Mouse (Mus musculus) hindbrain, postnatal 0 days (tissue): ENCODE measurements around the gene Adgra1. TPM values are rescaled to one million over a fixed set of nuclear protein-coding genes. Genes with fewer than 3 reads are reported as not detected.

Source experiments
- ATAC-seq: fragments of 200-750 bp; cut with Nextera tagmentation; 2 replicates; pipeline ENCODE4 v1.8.0; 2017; ENCODE audit warnings: mild to moderate bottlenecking, moderate TSS enrichment, moderate library complexity
- DNase-seq: peaks from one replicate; pipeline ENCODE4 v3.0.0-alpha.2; 2015; ENCODE audit warnings: low spot score
- H3K27ac ChIP-seq: fragments of 300-500 bp; sonication (generic); 2 replicates; pipeline ENCODE4 v1.5.1; 2014; ENCODE audit warnings: mild to moderate bottlenecking
- H3K27me3 ChIP-seq: fragments of 300-500 bp; sonication (generic); 2 replicates; pipeline ENCODE4 v1.6.1; 2014; ENCODE audit warnings: low read length, mixed read lengths; ENCODE audit not compliant: insufficient read depth
- H3K36me3 ChIP-seq: fragments of 300-500 bp; sonication (generic); 2 replicates; pipeline ENCODE4 v1.6.1; 2014; ENCODE audit warnings: low read length, mixed read lengths; ENCODE audit not compliant: insufficient read depth
- H3K4me1 ChIP-seq: fragments of 300-500 bp; sonication (generic); 2 replicates; pipeline ENCODE4 v1.6.1; 2014; ENCODE audit warnings: antibody characterized with exemption, low read length, mixed read lengths; ENCODE audit not compliant: insufficient read depth
- H3K4me2 ChIP-seq: fragments of 300-500 bp; sonication (generic); 2 replicates; pipeline ENCODE4 v1.6.1; 2014; ENCODE audit warnings: low read depth, mild to moderate bottlenecking, low read length, moderate library complexity, mixed read lengths
- H3K4me3 ChIP-seq: fragments of 300-500 bp; sonication (generic); 2 replicates; pipeline ENCODE4 v1.5.1; 2014; ENCODE audit warnings: low read length
- H3K9ac ChIP-seq: fragments of 300-500 bp; sonication (generic); replicated peaks from 2 replicates; pipeline ENCODE4 v1.6.1; 2014; ENCODE audit warnings: mild to moderate bottlenecking, low read length, moderate library complexity, mixed read lengths
- H3K9me3 ChIP-seq: fragments of 300-500 bp; sonication (generic); 2 replicates; pipeline ENCODE4 v1.6.1; 2016; ENCODE audit warnings: low read length, mixed read lengths
- CTCF ChIP-seq: IDR thresholded peaks from 2 replicates; pipeline ENCODE4 v1.5.1; 2016; ENCODE audit warnings: antibody characterized with exemption, control low read depth, low read depth
- WGBS: fragments of 180-500 bp; shearing (Covaris S2); extraction: QIAGEN DNeasy Blood & Tissue Kit; methylation state at CpG from one replicate; pipeline ENCODE4 v1.1.7; 2014; 5-methylcytosine and 5-hydroxymethylcytosine counted together
- polyA plus RNA-seq: library from polyadenylated mRNA; unstranded; fragments of >200 nt; fragmentation: Nextera tagmentation; extraction: Ambion mirVana; gene quantifications from 2 replicates; pipeline ENCODE4 v1.2.1, GENCODE M21; 2015
- total RNA-seq: library from RNA; depleted of rRNA; stranded (reverse); fragments of >200 nt; gene quantifications from 2 replicates; pipeline ENCODE4 v1.2.3, GENCODE M21; 2014

Adgra1 gene
- total and polyA plus RNA-seq, 2 experiments from 2014 or later = 28.5 to 53.3 TPM

DNA sequence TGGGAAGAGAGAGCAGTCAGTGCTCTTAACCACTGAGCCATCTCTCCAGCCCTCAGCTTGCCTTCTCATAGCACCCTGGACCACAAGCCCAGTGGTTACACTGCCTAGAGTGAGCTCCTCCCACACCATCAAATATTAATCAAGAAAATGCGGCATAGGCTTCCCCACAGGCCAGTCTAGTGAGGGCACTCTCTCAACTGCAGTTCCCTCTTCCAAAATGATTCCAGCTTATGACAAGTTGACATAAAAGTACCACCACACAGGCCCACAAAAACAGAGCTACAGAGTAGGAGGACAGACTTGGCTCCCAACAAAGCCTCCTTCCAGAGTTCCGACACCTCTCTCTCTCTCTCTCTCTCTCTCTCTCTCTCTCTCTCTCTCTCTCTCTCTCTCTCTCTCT is 29.1 kb downstream of the Adgra1 start:
- Histone ChIP-seq H3K9ac (no peak overlapping the region), H3K27me3 (no peaks in the 10 kb centered on the region), H3K27ac (no peak overlapping the region), H3K36me3 (no peaks in the 10 kb centered on the region; the same call in 1 of the 2 replicates), H3K4me1 (no peaks in the 10 kb centered on the region), H3K4me2 (no peak overlapping the region), H3K4me3 (no peak overlapping the region), H3K9me3 (no peaks in the 10 kb centered on the region)
- ATAC-seq (no peak), DNase-seq (no peak)
- no peak for TF ChIP-seq CTCF
- WGBS = 78% methylated on average over 2 of the region's 2 CpGs

DNA sequence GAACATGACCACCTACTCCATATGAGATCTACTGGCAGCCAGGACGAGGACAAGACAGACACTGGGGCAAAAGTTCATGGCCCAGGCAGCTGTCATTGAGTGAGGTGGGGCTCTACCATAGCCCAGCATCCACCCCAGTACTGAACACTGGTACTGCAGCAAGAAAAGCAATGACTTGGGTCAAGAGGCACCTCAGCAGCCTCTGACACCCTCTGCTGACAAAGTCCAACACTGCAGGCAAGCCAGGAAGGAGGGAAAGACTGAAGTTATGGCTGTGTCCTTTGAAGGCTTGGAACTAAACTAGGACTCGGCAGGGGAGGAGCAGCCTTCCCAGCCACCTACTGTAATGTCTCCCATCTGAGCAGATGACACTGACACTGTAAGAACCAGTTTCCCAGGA is 30.3 kb downstream of the Adgra1 start:
- 50% methylated on average over 2 of the region's 2 CpGs for WGBS
- no peak overlapping the region for H3K4me3 ChIP-seq
- no peak overlapping the region for H3K9ac ChIP-seq
- H3K36me3 ChIP-seq = no peaks in the 10 kb centered on the region; the same call in 1 of the 2 replicates
- H3K4me2 ChIP-seq = no peak overlapping the region
- ATAC-seq (peak; percentile 63; the same call in 1 of the 2 replicates), DNase-seq (peak; percentile 53)
- peak; percentile 82 for TF ChIP-seq CTCF
- H3K27ac ChIP-seq = no peak overlapping the region
- H3K9me3 ChIP-seq = no peaks in the 10 kb centered on the region
- H3K4me1 ChIP-seq = no peaks in the 10 kb centered on the region
- no peaks in the 10 kb centered on the region for H3K27me3 ChIP-seq

DNA sequence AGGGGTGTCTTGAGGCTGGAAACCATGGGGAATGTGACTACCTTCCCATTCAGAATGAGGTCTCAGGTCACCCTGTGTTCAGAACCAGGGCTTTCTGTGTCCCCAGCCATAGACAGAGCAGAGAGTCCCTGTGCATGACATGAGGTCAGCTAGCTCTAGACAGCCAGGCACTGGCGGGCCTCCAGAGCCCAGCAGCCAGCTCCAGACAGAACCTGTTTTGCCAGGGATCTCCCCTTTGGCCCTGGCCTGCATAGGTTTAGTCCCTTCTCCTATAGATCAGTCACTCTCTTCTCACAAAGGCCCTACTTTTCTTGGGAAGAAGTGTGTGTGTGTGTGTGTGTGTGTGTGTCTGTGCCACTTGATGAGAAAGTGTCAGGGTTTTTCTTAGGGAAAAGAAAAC is 30.9 kb downstream of the Adgra1 start:
- H3K4me3 ChIP-seq = no peak overlapping the region
- H3K27ac ChIP-seq = no peak overlapping the region
- WGBS = 83% methylated on average over 1 of the region's 1 CpGs
- ATAC-seq (no peak), DNase-seq (no peak)
- H3K36me3 ChIP-seq = no peaks in the 10 kb centered on the region
- no peaks in the 10 kb centered on the region for H3K27me3 ChIP-seq
- no peaks in the 10 kb centered on the region for H3K4me1 ChIP-seq
- no peak overlapping the region for H3K9ac ChIP-seq
- H3K9me3 ChIP-seq = no peaks in the 10 kb centered on the region
- H3K4me2 ChIP-seq = no peak overlapping the region
- TF ChIP-seq CTCF = no peak

DNA sequence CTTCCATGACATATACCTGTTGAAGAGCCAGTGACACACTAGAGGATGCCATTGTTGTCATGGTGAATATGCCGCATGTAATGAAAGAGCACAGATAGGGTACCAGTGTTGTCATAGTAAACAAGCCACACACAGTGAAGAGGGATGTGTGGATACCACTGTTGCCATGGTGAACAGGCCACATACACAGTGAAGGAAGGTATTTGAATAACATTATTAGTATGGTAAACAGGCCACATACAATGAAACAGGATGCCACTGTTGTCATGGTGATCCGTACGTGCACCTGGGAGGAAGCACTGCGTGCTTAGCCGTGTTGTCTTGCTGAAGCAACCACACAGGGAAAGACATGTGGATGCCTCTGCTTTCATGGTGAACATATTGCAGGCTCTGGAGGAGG is 37.0 kb downstream of the Adgra1 start:
- peak; percentile 77; the same call in 1 of the 2 replicates for ATAC-seq
- H3K27ac ChIP-seq = no peak overlapping the region
- 52% methylated on average over 5 of the region's 5 CpGs for WGBS
- no peak overlapping the region for H3K4me2 ChIP-seq
- no peak overlapping the region for H3K4me3 ChIP-seq
- H3K36me3 ChIP-seq = peaks cover under 1% of the 10 kb centered on the region; the same call in 1 of the 2 replicates
- H3K4me1 ChIP-seq = no peaks in the 10 kb centered on the region
- DNase-seq = peak; percentile 44
- no peaks in the 10 kb centered on the region for H3K9me3 ChIP-seq
- H3K27me3 ChIP-seq = no peaks in the 10 kb centered on the region
- no peak for TF ChIP-seq CTCF
- H3K9ac ChIP-seq = no peak overlapping the region

DNA sequence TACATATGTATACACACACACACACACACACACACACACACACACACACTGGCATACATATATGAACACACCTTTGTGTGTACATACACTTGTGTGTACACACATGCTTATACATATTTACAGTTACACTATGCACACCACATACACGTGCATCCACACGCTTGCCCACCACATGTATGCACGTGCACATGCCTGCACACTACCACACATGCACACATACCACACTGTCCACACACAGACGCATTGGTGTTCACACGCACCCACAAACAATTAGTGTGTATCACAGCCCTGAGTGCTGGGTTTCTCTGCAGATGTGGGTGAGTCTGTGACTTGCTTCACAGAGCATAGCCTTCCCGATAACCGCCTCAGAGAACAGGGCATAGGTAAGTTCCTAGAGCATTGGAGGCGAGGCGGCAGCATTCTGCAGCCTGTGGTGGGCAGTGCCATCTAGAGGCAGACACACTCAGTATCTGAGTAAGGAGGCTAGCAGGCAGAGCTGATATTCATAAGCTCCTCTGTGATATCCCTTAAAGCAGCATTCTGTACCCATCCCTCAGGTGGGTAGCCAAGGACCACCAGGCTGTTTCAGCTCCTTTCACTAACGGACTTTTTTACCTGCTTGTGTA is 43.3 kb downstream of the Adgra1 start:
- 59% methylated on average over 10 of the region's 10 CpGs for WGBS
- DNase-seq = peak; percentile 82
- H3K27ac ChIP-seq = no peak overlapping the region
- no peak overlapping the region for H3K4me3 ChIP-seq
- no peak overlapping the region for H3K9ac ChIP-seq
- no peak overlapping the region for H3K4me2 ChIP-seq
- no peaks in the 10 kb centered on the region for H3K4me1 ChIP-seq
- H3K36me3 ChIP-seq = peaks cover 6% of the 10 kb centered on the region; the same call in 1 of the 2 replicates
- TF ChIP-seq CTCF = peak; percentile 91
- no peaks in the 10 kb centered on the region for H3K9me3 ChIP-seq
- no peaks in the 10 kb centered on the region for H3K27me3 ChIP-seq
- peak; percentile 82 for ATAC-seq

DNA sequence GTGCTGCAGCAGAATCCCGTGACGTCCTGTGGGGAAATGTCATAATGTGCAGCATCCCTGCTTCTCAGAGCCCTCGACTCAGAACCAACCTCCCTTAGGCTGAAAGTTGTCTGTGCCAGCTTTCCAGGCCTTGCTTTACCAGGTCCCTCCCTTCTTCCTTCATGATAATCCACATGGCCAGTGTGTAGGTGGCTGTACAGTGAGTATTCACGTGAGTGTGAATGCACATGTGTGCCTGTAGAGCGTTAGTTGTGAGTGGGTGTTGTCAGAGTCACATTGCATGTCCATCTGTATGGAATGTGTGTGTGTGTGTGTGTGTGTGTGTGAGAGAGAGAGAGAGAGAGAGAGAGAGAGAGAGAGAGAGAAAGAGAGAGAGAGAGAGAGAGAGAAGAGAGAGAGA is 44.1 kb downstream of the Adgra1 start:
- no peak overlapping the region for H3K9ac ChIP-seq
- no peak overlapping the region for H3K4me3 ChIP-seq
- ATAC-seq (no peak), DNase-seq (no peak)
- WGBS = 69% methylated on average over 5 of the region's 5 CpGs
- H3K27ac ChIP-seq = no peak overlapping the region
- H3K27me3 ChIP-seq = no peaks in the 10 kb centered on the region
- no peaks in the 10 kb centered on the region for H3K4me1 ChIP-seq
- H3K36me3 ChIP-seq = peaks cover 6% of the 10 kb centered on the region; the same call in 1 of the 2 replicates
- no peak for TF ChIP-seq CTCF
- H3K4me2 ChIP-seq = no peak overlapping the region
- no peaks in the 10 kb centered on the region for H3K9me3 ChIP-seq

DNA sequence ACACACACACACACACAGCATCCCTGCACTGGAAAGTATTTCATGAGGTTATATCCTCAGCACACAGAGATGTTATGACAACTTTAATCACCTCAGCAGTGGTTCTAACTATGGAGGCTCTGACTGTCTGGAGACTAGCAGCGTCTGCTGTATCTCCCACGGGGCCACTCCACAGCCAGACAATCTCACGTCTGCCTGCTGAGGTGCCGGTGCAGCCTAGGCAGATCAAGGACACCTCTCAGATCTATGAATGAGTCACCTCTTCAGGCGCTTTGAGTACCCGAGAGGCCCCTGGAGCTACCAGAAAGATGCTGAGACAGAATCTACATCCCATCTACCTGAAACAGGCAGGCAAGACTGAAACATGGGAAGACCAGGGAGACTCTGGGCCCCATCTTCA is 44.6 kb downstream of the Adgra1 start:
- 68% methylated on average over 6 of the region's 6 CpGs for WGBS
- Histone ChIP-seq H3K9me3 (no peaks in the 10 kb centered on the region), H3K27me3 (no peaks in the 10 kb centered on the region), H3K4me2 (no peak overlapping the region), H3K27ac (no peak overlapping the region), H3K9ac (no peak overlapping the region), H3K36me3 (peaks cover 6% of the 10 kb centered on the region; the same call in 1 of the 2 replicates), H3K4me1 (no peaks in the 10 kb centered on the region), H3K4me3 (no peak overlapping the region)
- no peak for ATAC-seq
- DNase-seq = no peak
- no peak for TF ChIP-seq CTCF
